Mouse (Mus musculus) myocyte (in vitro differentiated cells): ENCODE data around the gene Cstad. TPM values are rescaled to one million over a fixed set of nuclear protein-coding genes. Genes with fewer than 3 reads are reported as not detected.

Experiments
- H3K27me3 ChIP-seq: one replicate; pipeline ENCODE4 v1.6.1; 2011; ENCODE audit not compliant: control insufficient read depth, insufficient read depth, insufficient read length
- H3K36me3 ChIP-seq: one replicate; pipeline ENCODE4 v1.6.1; 2011; ENCODE audit not compliant: control insufficient read depth, insufficient read depth
- H3K4me2 ChIP-seq: one replicate; pipeline ENCODE4 v1.6.1; 2011; ENCODE audit warnings: low read depth, control low read depth
- H3K4me3 ChIP-seq: one replicate; pipeline ENCODE4 v1.5.1; 2011; ENCODE audit warnings: mild to moderate bottlenecking, control low read depth, moderate library complexity
- H3K79me2 ChIP-seq: one replicate; pipeline ENCODE4 v1.6.1; 2011; ENCODE audit not compliant: control insufficient read depth, insufficient read depth
- H3ac ChIP-seq: one replicate; pipeline ENCODE4 v1.6.1; 2011; ENCODE audit not compliant: control insufficient read depth, insufficient read length
- CEBPB ChIP-seq: IDR thresholded peaks from 2 replicates; pipeline ENCODE4 v1.6.1; 2011; ENCODE audit warnings: mild to moderate bottlenecking, moderate library complexity; ENCODE audit not compliant: poor library complexity, insufficient read depth, severe bottlenecking
- E2F4 ChIP-seq: IDR thresholded peaks from one replicate; pipeline ENCODE4 v1.6.1; 2011; ENCODE audit warnings: mild to moderate bottlenecking, control low read depth, moderate library complexity; ENCODE audit not compliant: insufficient read depth
- MAX ChIP-seq: IDR thresholded peaks from one replicate; pipeline ENCODE4 v1.6.1; 2011; ENCODE audit warnings: low read depth, mild to moderate bottlenecking, control low read depth
- MYOD1 ChIP-seq, 3 experiments: IDR thresholded peaks; one replicate each; pipeline ENCODE4 v1.6.1; 2011; ENCODE audit warnings: control low read depth in 2 of 3, low read depth in 2 of 3, mild to moderate bottlenecking in 2 of 3, moderate library complexity in 1 of 3; ENCODE audit not compliant: insufficient read length in 2 of 3, control insufficient read depth in 1 of 3
- MYOG ChIP-seq, 3 experiments: IDR thresholded peaks; one replicate each; pipeline ENCODE4 v1.6.1; 2011; ENCODE audit warnings: control low read depth in 2 of 3, low read depth in 2 of 3, mild to moderate bottlenecking in 2 of 3; ENCODE audit not compliant: insufficient read length in 2 of 3, control insufficient read depth in 1 of 3, insufficient read depth in 1 of 3
- POLR2A ChIP-seq: IDR thresholded peaks from one replicate; pipeline ENCODE4 v1.6.1; 2011; ENCODE audit warnings: low read depth, mild to moderate bottlenecking, control low read depth, moderate library complexity; ENCODE audit not compliant: insufficient read length
- POLR2AphosphoS2 ChIP-seq: IDR thresholded peaks from one replicate; pipeline ENCODE4 v1.6.1; 2011; ENCODE audit warnings: low read depth, control low read depth; ENCODE audit not compliant: insufficient read length
- REST ChIP-seq: IDR thresholded peaks from one replicate; pipeline ENCODE4 v1.6.1; 2011; ENCODE audit warnings: mild to moderate bottlenecking, control low read depth, moderate library complexity; ENCODE audit not compliant: insufficient read depth, insufficient read length
- SRF ChIP-seq: IDR thresholded peaks from one replicate; pipeline ENCODE4 v1.6.1; 2011; ENCODE audit warnings: low read depth; ENCODE audit not compliant: control insufficient read depth, insufficient read length
- TCF12 ChIP-seq: IDR thresholded peaks from one replicate; pipeline ENCODE4 v1.6.1; 2011; ENCODE audit warnings: mild to moderate bottlenecking, control low read depth; ENCODE audit not compliant: poor library complexity, insufficient read depth, severe bottlenecking
- TCF3 ChIP-seq: IDR thresholded peaks from one replicate; pipeline ENCODE4 v1.6.1; 2011; ENCODE audit warnings: low read depth, control low read depth; ENCODE audit not compliant: insufficient read length
- USF1 ChIP-seq: IDR thresholded peaks from one replicate; pipeline ENCODE4 v1.6.1; 2011; ENCODE audit warnings: low read depth, mild to moderate bottlenecking, control low read depth, moderate library complexity
- polyA plus RNA-seq: library from polyadenylated mRNA; unstranded; fragments of >200 nt; fragmentation: generic; extraction: Trizol; gene quantifications from one replicate; pipeline ENCODE4 v1.2.1, GENCODE M21; 2012; ENCODE audit warnings: missing spikeins

Gene Cstad
- polyA plus RNA-seq, 1 experiment, result 0.77 TPM

DNA sequence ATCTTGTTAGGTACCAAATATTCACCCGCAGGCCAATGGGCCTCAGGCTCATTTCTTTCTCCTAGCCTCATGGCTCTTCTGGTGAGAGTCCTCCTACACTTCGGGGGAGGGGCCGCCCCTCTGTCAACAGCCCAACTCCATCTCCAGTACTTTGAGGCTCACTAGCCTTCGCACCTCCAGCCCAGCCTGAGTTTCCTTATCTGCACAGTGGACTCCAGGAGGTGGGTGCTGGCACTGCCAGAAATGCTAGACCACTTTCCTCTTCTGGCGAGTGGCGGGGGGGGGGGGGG is 10.9 kb downstream of the Cstad start:
- Histone ChIP-seq H3ac (no peak overlapping the region), H3K4me3 (no peak overlapping the region), H3K79me2 (no peaks in the 10 kb centered on the region), H3K36me3 (no peaks in the 10 kb centered on the region), H3K4me2 (no peak overlapping the region), H3K27me3 (no peaks in the 10 kb centered on the region)
- TF ChIP-seq MYOG (IDR thresholded peaks at IDR 0.05; ENCODE audit: control insufficient read depth in 1 of 3, insufficient read depth in 1 of 3, insufficient read length in 2 of 3, low read depth in 2 of 3), result no peak
- TF ChIP-seq TCF3, result no peak
- TF ChIP-seq POLR2AphosphoS2, result no peak
- no peak for TF ChIP-seq MYOD1 (IDR thresholded peaks at IDR 0.05; ENCODE audit: control insufficient read depth in 1 of 3, insufficient read length in 2 of 3, low read depth in 2 of 3)
- no peak for TF ChIP-seq MAX
- no peak for TF ChIP-seq SRF

DNA sequence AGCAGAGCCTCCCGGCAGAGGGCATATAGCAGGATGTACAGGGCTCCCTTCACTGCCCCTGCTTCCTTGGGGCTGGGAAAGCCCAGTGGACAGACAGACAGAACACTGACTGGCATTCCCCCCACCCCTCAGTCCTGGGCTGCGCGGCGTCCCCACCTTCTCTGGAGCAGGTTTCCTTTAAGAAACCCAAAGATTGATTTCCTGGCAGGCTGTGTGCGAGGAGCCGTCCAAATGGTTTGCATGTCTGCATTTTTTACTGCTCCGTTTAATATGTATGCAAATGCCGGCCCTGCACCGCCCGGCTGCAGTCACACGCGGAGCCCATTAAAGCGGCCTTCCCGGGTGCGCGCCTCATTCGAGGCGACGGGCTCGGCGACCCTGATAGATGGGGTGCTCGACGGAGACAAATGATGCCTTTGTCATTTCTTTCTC is 11.8 kb downstream of the Cstad start:
- Histone ChIP-seq H3ac (no peak overlapping the region), H3K4me3 (no peak overlapping the region), H3K27me3 (no peaks in the 10 kb centered on the region), H3K4me2 (no peak overlapping the region), H3K36me3 (no peaks in the 10 kb centered on the region), H3K79me2 (no peaks in the 10 kb centered on the region)
- no peak for TF ChIP-seq SRF
- TF ChIP-seq TCF12, result no peak
- no peak for TF ChIP-seq CEBPB
- no peak for TF ChIP-seq E2F4
- no peak for TF ChIP-seq MYOD1 (IDR thresholded peaks at IDR 0.05; ENCODE audit: control insufficient read depth in 1 of 3, insufficient read length in 2 of 3, low read depth in 2 of 3)
- TF ChIP-seq REST, result no peak
- TF ChIP-seq TCF3, result no peak
- no peak for TF ChIP-seq USF1
- TF ChIP-seq POLR2A, result no peak
- no peak for TF ChIP-seq MYOG (IDR thresholded peaks at IDR 0.05; ENCODE audit: control insufficient read depth in 1 of 3, insufficient read depth in 1 of 3, insufficient read length in 2 of 3, low read depth in 2 of 3)
- no peak for TF ChIP-seq POLR2AphosphoS2
- no peak for TF ChIP-seq MAX

DNA sequence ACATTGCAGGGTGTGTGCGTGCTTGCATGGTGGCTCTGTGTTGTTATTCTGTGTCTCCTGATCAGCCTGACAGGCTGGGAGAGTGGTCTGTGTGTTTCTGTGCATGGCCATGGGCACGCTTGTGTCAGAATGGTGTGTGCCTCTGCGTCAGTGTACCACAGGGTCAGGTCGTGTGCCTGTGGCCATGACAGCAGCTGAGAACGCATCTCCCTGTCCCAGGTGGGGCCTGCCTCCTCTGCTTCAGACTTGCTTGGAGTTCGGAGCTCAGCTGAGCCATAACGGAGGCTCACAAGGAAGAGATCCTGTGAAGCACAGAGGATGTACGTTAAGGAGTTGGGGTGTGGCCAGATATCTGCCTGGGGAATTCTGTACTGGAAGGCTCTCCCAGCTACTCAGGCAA is 13.1 kb downstream of the Cstad start:
- no peaks in the 10 kb centered on the region for H3K27me3 ChIP-seq
- no peak overlapping the region for H3ac ChIP-seq
- no peak overlapping the region for H3K4me2 ChIP-seq
- no peak overlapping the region for H3K4me3 ChIP-seq
- H3K36me3 ChIP-seq, result no peaks in the 10 kb centered on the region
- no peaks in the 10 kb centered on the region for H3K79me2 ChIP-seq
- no peak for TF ChIP-seq REST
- no peak for TF ChIP-seq MYOG (IDR thresholded peaks at IDR 0.05; ENCODE audit: control insufficient read depth in 1 of 3, insufficient read depth in 1 of 3, insufficient read length in 2 of 3, low read depth in 2 of 3)
- no peak for TF ChIP-seq TCF3
- no peak for TF ChIP-seq TCF12
- no peak for TF ChIP-seq MAX
- TF ChIP-seq USF1, result no peak
- no peak for TF ChIP-seq CEBPB
- TF ChIP-seq MYOD1 (IDR thresholded peaks at IDR 0.05; ENCODE audit: control insufficient read depth in 1 of 3, insufficient read length in 2 of 3, low read depth in 2 of 3), result no peak
- TF ChIP-seq SRF, result no peak
- no peak for TF ChIP-seq POLR2AphosphoS2
- no peak for TF ChIP-seq POLR2A
- TF ChIP-seq E2F4, result no peak

DNA sequence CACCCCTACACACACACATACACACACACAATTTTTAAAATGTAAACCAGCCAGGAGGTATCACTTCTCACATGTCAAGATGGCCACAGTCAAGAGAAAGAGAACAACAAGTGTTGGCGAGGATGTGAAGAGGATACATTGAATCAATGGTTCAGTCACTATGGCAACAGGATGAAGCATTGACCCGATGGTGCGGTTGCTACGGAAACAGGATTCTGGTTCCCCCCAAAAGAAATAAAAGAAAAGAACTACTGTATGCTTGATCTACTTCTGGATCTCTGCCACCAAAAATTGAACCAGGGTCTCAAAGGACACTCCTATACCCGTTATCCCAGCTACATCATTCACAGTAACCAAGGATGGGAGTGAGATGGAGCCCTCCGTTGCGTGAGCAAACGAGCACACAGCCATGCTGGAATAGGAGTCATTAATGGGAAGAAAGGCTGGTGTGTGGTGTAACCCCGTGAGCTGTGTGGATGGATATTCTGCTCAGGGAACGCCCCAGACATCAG is 13.9 kb downstream of the Cstad start:
- TF ChIP-seq MYOD1 (IDR thresholded peaks at IDR 0.05; ENCODE audit: control insufficient read depth in 1 of 3, insufficient read length in 2 of 3, low read depth in 2 of 3), result no peak
- no peak for TF ChIP-seq POLR2A
- no peak for TF ChIP-seq MAX
- no peak overlapping the region for H3ac ChIP-seq
- no peak overlapping the region for H3K4me3 ChIP-seq
- H3K4me2 ChIP-seq, result no peak overlapping the region
- no peaks in the 10 kb centered on the region for H3K79me2 ChIP-seq
- H3K36me3 ChIP-seq, result no peaks in the 10 kb centered on the region
- H3K27me3 ChIP-seq, result no peaks in the 10 kb centered on the region

DNA sequence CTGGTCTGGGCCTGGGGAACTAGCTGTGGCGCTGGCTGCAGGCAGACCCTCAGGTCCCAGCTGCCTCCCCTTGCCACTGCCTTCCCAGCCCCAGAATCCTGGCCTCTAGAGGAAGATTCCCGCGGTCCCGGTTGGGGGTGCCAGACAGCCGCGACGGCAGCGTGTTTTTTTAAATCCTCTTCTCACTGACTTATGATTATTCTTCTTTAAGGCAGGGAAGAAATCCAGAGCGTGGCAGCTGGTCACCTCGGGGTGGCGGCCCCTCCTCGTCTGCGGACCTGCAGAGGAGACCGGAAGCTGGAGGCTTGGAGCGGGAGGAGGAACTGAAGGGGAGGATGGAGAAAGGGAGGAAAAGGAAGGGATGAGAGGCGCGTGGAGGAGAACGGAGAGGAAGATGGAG is 18.7 kb downstream of the Cstad start:
- no peaks in the 10 kb centered on the region for H3K27me3 ChIP-seq
- H3K4me2 ChIP-seq, result no peak overlapping the region
- no peaks in the 10 kb centered on the region for H3K36me3 ChIP-seq
- no peak for TF ChIP-seq MAX
- TF ChIP-seq TCF3, result no peak
- TF ChIP-seq MYOG (IDR thresholded peaks at IDR 0.05; ENCODE audit: control insufficient read depth in 1 of 3, insufficient read depth in 1 of 3, insufficient read length in 2 of 3, low read depth in 2 of 3), result peak in 1 of 3 experiments; percentile 3
- no peak overlapping the region for H3ac ChIP-seq
- H3K79me2 ChIP-seq, result no peaks in the 10 kb centered on the region
- H3K4me3 ChIP-seq, result no peak overlapping the region
